23 mouse cellular contexts compared by ENCODE assay signal in the genomic region with DNA sequence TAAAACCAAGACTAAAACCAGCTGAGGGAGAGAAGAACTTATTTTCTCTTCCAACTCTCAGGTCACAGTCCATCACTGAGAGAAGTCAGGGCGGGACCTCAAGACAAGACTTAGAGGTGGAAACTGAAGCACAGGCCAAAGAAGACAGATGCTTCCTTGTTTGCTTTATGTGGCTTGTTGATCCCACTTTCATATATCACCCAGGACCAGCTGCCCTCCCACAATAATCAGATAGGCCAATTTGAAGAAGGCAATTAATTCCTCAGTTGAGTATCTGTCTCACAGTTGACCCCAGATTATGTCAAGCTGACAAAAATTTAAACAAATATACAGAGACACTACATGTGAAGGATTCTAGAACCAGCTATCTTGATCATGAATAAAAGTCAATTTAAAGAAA.
DNase-seq lines count a peak whose midpoint lies in the region; ATAC-seq lines count a peak whose summit lies in the region.
"Had no signal": no experiment of that assay in that cellular context is flagged by ENCODE, and none has a peak within 500 bp of the region (broad histone marks: within the 10 kb centered on the region; RNA-seq: fewer than 3 reads in every experiment).

No protein-coding gene starts in this region.

- H3K27me3 ChIP-seq in liver, embryonic 12.5 days (replicated peaks) = no peaks in the 10 kb centered on the region
- H3K27me3 ChIP-seq: embryonic facial prominence, embryonic 13.5 days; embryonic facial prominence, embryonic 15.5 days; forebrain, embryonic 12.5 days; Patski had no signal

- 76% methylated on average over 1 of the region's 1 CpGs for WGBS in liver, embryonic 12.5 days (ENCODE audit: insufficient replicate concordance)

- no peak overlapping the region for H3K27ac ChIP-seq in liver, embryonic 12.5 days
- H3K27ac ChIP-seq: embryonic facial prominence, embryonic 13.5 days; embryonic facial prominence, embryonic 15.5 days; forebrain, embryonic 10.5 days; forebrain, embryonic 12.5 days had no signal

- ATAC-seq in common myeloid progenitor, adult 5-6 weeks (replicated peaks; ENCODE audit: low read depth, poor library complexity, severe bottlenecking) = 0 out of 2 replicates have a peak, but pooled peaks have one; percentile 29
- ATAC-seq in liver, embryonic 12.5 days = no peak
- ATAC-seq: activated CD4-positive, CD25-positive, alpha-beta regulatory T cell, adult 4 months; forebrain, embryonic 14.5 days; forebrain, embryonic 16.5 days; Patski had no signal

- H3K4me2 ChIP-seq in liver, embryonic 12.5 days = no peak overlapping the region
- H3K4me2 ChIP-seq: embryonic facial prominence, embryonic 13.5 days; embryonic facial prominence, embryonic 15.5 days; forebrain, embryonic 12.5 days had no signal

- peak; percentile 21 for DNase-seq in embryo, embryonic 10.5 days (ENCODE audit: low spot score)
- DNase-seq in embryo, embryonic 10 days (ENCODE audit: low spot score) = no peak
- DNase-seq in 416B (ENCODE audit: low read depth) = peak; percentile 12
- DNase-seq in mesoderm, embryonic 11.5 days (ENCODE audit: low read depth, low spot score) = peak; percentile 23
- DNase-seq in adrenal gland, adult 2 months = no peak
- DNase-seq: adrenal gland, postnatal 10 days; adrenal gland, postnatal 25 days; cerebellum, adult 11 months; cerebellum, adult 18-20 months; cerebellum, adult 8-10 months; cerebellum, postnatal 10 days; cerebellum, postnatal 25 days had no signal

- no peaks in the 10 kb centered on the region for H3K36me3 ChIP-seq in liver, embryonic 12.5 days
- H3K36me3 ChIP-seq: embryonic facial prominence, embryonic 13.5 days; embryonic facial prominence, embryonic 15.5 days; forebrain, embryonic 10.5 days; forebrain, embryonic 12.5 days had no signal

- no peak overlapping the region for H3K9ac ChIP-seq in liver, embryonic 12.5 days
- H3K9ac ChIP-seq: embryonic facial prominence, embryonic 13.5 days; embryonic facial prominence, embryonic 15.5 days; forebrain, embryonic 12.5 days had no signal

- no peaks in the 10 kb centered on the region for H3K9me3 ChIP-seq in liver, embryonic 12.5 days (replicated peaks)
- H3K9me3 ChIP-seq: embryonic facial prominence, embryonic 13.5 days; embryonic facial prominence, embryonic 15.5 days; forebrain, embryonic 10.5 days; forebrain, embryonic 12.5 days had no signal

- no peak overlapping the region for H3K4me3 ChIP-seq in liver, embryonic 12.5 days
- H3K4me3 ChIP-seq: embryonic facial prominence, embryonic 13.5 days; embryonic facial prominence, embryonic 15.5 days; erythroblast, embryonic 14.5 days; forebrain, embryonic 10.5 days; forebrain, embryonic 12.5 days had no signal

- no peaks in the 10 kb centered on the region for H3K4me1 ChIP-seq in liver, embryonic 12.5 days
- H3K4me1 ChIP-seq: embryonic facial prominence, embryonic 13.5 days; embryonic facial prominence, embryonic 15.5 days; forebrain, embryonic 10.5 days; forebrain, embryonic 12.5 days had no signal

Comparison
In these comparisons a context has a peak if more than half of its experiments do, and no peak if none do; other contexts are left out.
1. DNase-seq: peak in embryo, embryonic 10.5 days (single experiment), 416B (single experiment) and mesoderm, embryonic 11.5 days (single experiment); none in embryo, embryonic 10 days (single experiment) and adrenal gland, adult 2 months (single experiment).